15 mouse cellular contexts compared by ENCODE assay signal in genomic region chr17:83246090-83246489, GRCm38 (mm10). TPM values are rescaled to one million over a fixed set of nuclear protein-coding genes. Genes with fewer than 3 reads are reported as not detected.
DNase-seq lines count a peak whose midpoint lies in the region; ATAC-seq lines count a peak whose summit lies in the region.
"Had no signal": no experiment of that assay in that cellular context is flagged by ENCODE, and none has a peak within 500 bp of the region (broad histone marks: within the 10 kb centered on the region; RNA-seq: fewer than 3 reads in every experiment).

No protein-coding gene starts in this region.

- no peak for DNase-seq in embryonic facial prominence, embryonic 14.5 days (ENCODE audit: low spot score)
- no peak for DNase-seq in embryonic facial prominence, embryonic 10.5 days (ENCODE audit: low spot score)
- DNase-seq in lung, adult 18-20 months, result no peak
- no peak for DNase-seq in urinary bladder, postnatal 25 days (ENCODE audit: low spot score)
- DNase-seq: cerebellum, postnatal 10 days; gastrocnemius, postnatal 36 days; kidney, postnatal 4 days; liver, postnatal 0 days had no signal

- no peak overlapping the region for H3K9ac ChIP-seq in embryonic facial prominence, embryonic 14.5 days (ENCODE audit: low read depth, low read length)
- no peak overlapping the region for H3K9ac ChIP-seq in lung, embryonic 16.5 days (ENCODE audit: low read length)
- H3K9ac ChIP-seq in midbrain, embryonic 16.5 days (ENCODE audit: low read depth, low read length), result no peak overlapping the region
- H3K9ac ChIP-seq: embryonic facial prominence, embryonic 13.5 days; limb, embryonic 12.5 days; liver, postnatal 0 days had no signal

- H3K36me3 ChIP-seq in embryonic facial prominence, embryonic 14.5 days (ENCODE audit: control insufficient read depth, insufficient read depth, low read length), result no peaks in the 10 kb centered on the region
- no peaks in the 10 kb centered on the region for H3K36me3 ChIP-seq in embryonic facial prominence, embryonic 10.5 days (replicated peaks)
- H3K36me3 ChIP-seq in lung, embryonic 16.5 days (ENCODE audit: control insufficient read depth, insufficient read depth, low read length), result no peaks in the 10 kb centered on the region
- no peaks in the 10 kb centered on the region for H3K36me3 ChIP-seq in midbrain, embryonic 16.5 days (ENCODE audit: control insufficient read depth, insufficient read depth, low read length)
- H3K36me3 ChIP-seq: embryonic facial prominence, embryonic 13.5 days; limb, embryonic 12.5 days had no signal

- no peak overlapping the region for H3K4me3 ChIP-seq in embryonic facial prominence, embryonic 14.5 days (ENCODE audit: low read depth, low read length)
- H3K4me3 ChIP-seq in embryonic facial prominence, embryonic 10.5 days, result no peak overlapping the region
- no peak overlapping the region for H3K4me3 ChIP-seq in lung, embryonic 16.5 days (ENCODE audit: low read length)
- no peak overlapping the region for H3K4me3 ChIP-seq in midbrain, embryonic 16.5 days (ENCODE audit: low read depth, low read length)
- H3K4me3 ChIP-seq: embryonic facial prominence, embryonic 13.5 days; limb, embryonic 12.5 days had no signal

- no peak overlapping the region for H3K27ac ChIP-seq in embryonic facial prominence, embryonic 14.5 days (replicated peaks; ENCODE audit: low read depth, low read length)
- H3K27ac ChIP-seq in embryonic facial prominence, embryonic 10.5 days (replicated peaks), result no peak overlapping the region
- no peak overlapping the region for H3K27ac ChIP-seq in lung, embryonic 16.5 days (ENCODE audit: low read length)
- no peak overlapping the region for H3K27ac ChIP-seq in midbrain, embryonic 16.5 days (ENCODE audit: low read length)
- H3K27ac ChIP-seq: embryonic facial prominence, embryonic 13.5 days; limb, embryonic 12.5 days had no signal

- WGBS in embryonic facial prominence, embryonic 14.5 days, result 29% methylated on average over 7 of the region's 7 CpGs
- 48% methylated on average over 7 of the region's 7 CpGs for WGBS in embryonic facial prominence, embryonic 10.5 days
- 33% methylated on average over 7 of the region's 7 CpGs for whole genome bisulfite sequencing in lung, embryonic 16.5 days
- 30% methylated on average over 7 of the region's 7 CpGs for WGBS in midbrain, embryonic 16.5 days

- ATAC-seq in embryonic facial prominence, embryonic 14.5 days (ENCODE audit: low read depth), result 0 out of 2 replicates have a peak, but pooled peaks have one; percentile 9
- ATAC-seq in lung, embryonic 16.5 days (ENCODE audit: low read depth), result peak; percentile 17; the same call in 1 of the 2 replicates
- peak; percentile 23 to 30; a peak in 1 of 4 replicates for ATAC-seq in hematopoietic stem cell, adult 5-6 weeks (replicated peaks in 1 of 2; ENCODE audit: insufficient read depth in 1 of 2, low FRiP score in 2 of 2, low TSS enrichment in 1 of 2, low read depth in 1 of 2, poor library complexity in 2 of 2, severe bottlenecking in 2 of 2)
- peak; percentile 61 for ATAC-seq in midbrain, embryonic 16.5 days
- ATAC-seq in megakaryocyte progenitor cell, adult 5-6 weeks (replicated peaks; ENCODE audit: poor library complexity), result no peak
- ATAC-seq: intestine, embryonic 16.5 days; liver, postnatal 0 days had no signal

- peaks cover 8% of the 10 kb centered on the region for H3K27me3 ChIP-seq in embryonic facial prominence, embryonic 14.5 days (replicated peaks; ENCODE audit: control insufficient read depth, insufficient read depth, low read length)
- peaks cover 16% of the 10 kb centered on the region for H3K27me3 ChIP-seq in embryonic facial prominence, embryonic 10.5 days (replicated peaks; ENCODE audit: low read depth, poor library complexity, severe bottlenecking)
- H3K27me3 ChIP-seq in lung, embryonic 16.5 days (ENCODE audit: control insufficient read depth, insufficient read depth, low read depth, low read length), result no peaks in the 10 kb centered on the region; the same call in 1 of the 2 replicates
- no peaks in the 10 kb centered on the region for H3K27me3 ChIP-seq in midbrain, embryonic 16.5 days (ENCODE audit: control insufficient read depth, insufficient read depth, low read depth, low read length)

- no peaks in the 10 kb centered on the region for H3K9me3 ChIP-seq in embryonic facial prominence, embryonic 14.5 days (ENCODE audit: control insufficient read depth, low read length)
- H3K9me3 ChIP-seq in embryonic facial prominence, embryonic 10.5 days, result no peaks in the 10 kb centered on the region
- H3K9me3 ChIP-seq in lung, embryonic 16.5 days (ENCODE audit: control insufficient read depth, low read length), result no peaks in the 10 kb centered on the region
- H3K9me3 ChIP-seq in midbrain, embryonic 16.5 days (replicated peaks; ENCODE audit: control insufficient read depth, low read length, poor library complexity, severe bottlenecking), result no peaks in the 10 kb centered on the region
- H3K9me3 ChIP-seq: embryonic facial prominence, embryonic 13.5 days; limb, embryonic 12.5 days had no signal

- peaks cover 5% of the 10 kb centered on the region; the same call in 1 of the 2 replicates for H3K4me1 ChIP-seq in embryonic facial prominence, embryonic 14.5 days (ENCODE audit: control insufficient read depth, insufficient read depth, low read length)
- H3K4me1 ChIP-seq in embryonic facial prominence, embryonic 10.5 days, result peaks cover 33% of the 10 kb centered on the region
- H3K4me1 ChIP-seq in lung, embryonic 16.5 days (replicated peaks; ENCODE audit: control insufficient read depth, insufficient read depth, low read length), result peaks cover 7% of the 10 kb centered on the region
- H3K4me1 ChIP-seq in midbrain, embryonic 16.5 days (ENCODE audit: control insufficient read depth, insufficient read depth, low read length), result no peaks in the 10 kb centered on the region

- no peak overlapping the region for H3K4me2 ChIP-seq in embryonic facial prominence, embryonic 14.5 days (ENCODE audit: low read depth, low read length)
- peak overlapping the region; percentile 26; the same call in 1 of the 2 replicates for H3K4me2 ChIP-seq in lung, embryonic 16.5 days (ENCODE audit: low read depth, low read length)
- H3K4me2 ChIP-seq in midbrain, embryonic 16.5 days (ENCODE audit: low read length), result no peak overlapping the region
- H3K4me2 ChIP-seq: embryonic facial prominence, embryonic 13.5 days; limb, embryonic 12.5 days had no signal

RNA-seq across cellular contexts. Expression of gene Pkdcc, which starts 31.0 kb away (rescaled TPM):
- polyA plus RNA-seq in embryonic facial prominence, embryonic 14.5 days (2014; fragmentation: Nextera tagmentation; extraction: Ambion mirVana), result 26.2 and 29.9 TPM in 2 replicates
- 15.1 and 17.5 TPM in 2 replicates for polyA plus RNA-seq in embryonic facial prominence, embryonic 10.5 days (2016; fragmentation: Nextera tagmentation; extraction: Ambion mirVana)
- polyA plus RNA-seq in lung, embryonic 16.5 days (2015; fragmentation: Nextera tagmentation; extraction: Ambion mirVana), result 9.2 and 10.3 TPM in 2 replicates
- 0.50 TPM in 1 of 2 replicates, not detected in the other for total RNA-seq in hematopoietic stem cell, adult 5-6 weeks (2017)
- 3.9 and 4.3 TPM in 2 replicates for polyA plus RNA-seq in midbrain, embryonic 16.5 days (2015; fragmentation: Nextera tagmentation; extraction: Ambion mirVana)
- 0.24 and 0.52 TPM in 2 replicates for total RNA-seq in megakaryocyte progenitor cell, adult 5-6 weeks (2015)
- 1.0 and 1.1 TPM in 2 replicates for total RNA-seq in megakaryocyte progenitor cell, adult 5-6 weeks (2017)
